Mouse (Mus musculus): ENCODE data around the gene Adam30.

Gene Adam30

GRCm38 (mm10) chr3:98185163-98185714, 24.8 kb downstream of the Adam30 start:
- DNase-seq (ENCODE audit: low spot score in 2 of 2), result no peak

DNA sequence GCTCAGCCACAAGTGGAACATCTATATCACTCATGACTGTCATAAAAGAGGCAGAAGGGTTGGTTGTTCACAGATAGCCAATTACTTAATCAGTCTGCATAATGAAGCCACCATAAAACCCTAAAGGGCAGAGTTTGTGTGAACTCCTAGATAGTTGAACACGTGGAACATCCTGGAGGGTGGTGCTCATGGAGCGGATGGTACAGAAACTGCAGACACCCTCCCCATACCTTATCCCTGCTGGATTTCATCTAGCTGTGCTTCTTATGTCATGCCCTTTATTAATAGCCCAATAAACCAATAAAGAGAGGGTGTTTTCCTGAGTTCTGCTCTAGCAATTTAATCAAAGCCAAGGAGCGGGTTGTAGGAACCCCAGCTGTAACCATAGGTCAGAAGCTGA, 27.3 kb downstream of the Adam30 start:
- no peak for DNase-seq (ENCODE audit: low spot score in 2 of 2)

- no peak for DNase-seq (ENCODE audit: low spot score in 2 of 2)
These were observed 37.5 kb downstream of the Adam30 start for GRCm38 (mm10) chr3:98197711-98198532.

DNA sequence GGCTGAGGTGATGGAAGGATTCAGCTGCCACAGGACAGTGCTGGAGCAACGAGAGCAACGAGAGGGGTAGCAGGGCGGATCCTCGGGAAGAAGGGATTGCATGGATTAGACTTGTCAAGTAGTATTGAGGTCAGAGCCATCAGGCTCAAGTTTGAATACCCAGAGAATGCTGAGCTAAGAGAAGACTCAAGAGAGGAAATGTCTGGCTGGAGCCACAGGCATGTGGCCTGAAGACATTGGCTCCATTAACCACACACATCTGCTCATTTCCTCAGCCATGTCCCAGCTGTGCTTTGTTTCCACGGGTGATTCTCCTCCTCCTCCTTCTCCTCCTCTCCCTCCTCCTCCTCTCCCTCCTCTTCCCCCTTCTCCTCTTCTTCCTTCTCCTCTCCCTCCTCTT, 39.3 kb downstream of the Adam30 start:
- DNase-seq (ENCODE audit: low spot score in 2 of 2), result no peak

DNA sequence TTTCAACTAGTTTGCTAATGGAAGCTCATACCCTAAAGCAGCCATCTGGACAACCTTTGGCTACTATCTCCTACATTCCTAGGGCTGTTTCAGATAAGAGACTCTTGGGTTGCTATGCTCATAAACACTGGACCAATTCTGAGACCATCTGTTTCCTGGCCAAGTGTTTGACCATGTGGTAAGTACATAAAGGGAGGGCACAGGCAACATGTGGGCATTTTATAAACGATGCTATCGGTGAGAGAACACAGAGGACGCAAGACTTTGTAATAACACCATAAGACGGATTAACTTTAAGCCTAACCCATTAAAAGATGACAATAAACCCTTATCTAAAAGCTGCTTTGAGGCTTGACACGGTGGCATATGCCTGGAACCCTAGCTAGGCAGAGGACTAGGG, 42.9 kb downstream of the Adam30 start:
- DNase-seq (ENCODE audit: low spot score in 2 of 2), result no peak

DNA sequence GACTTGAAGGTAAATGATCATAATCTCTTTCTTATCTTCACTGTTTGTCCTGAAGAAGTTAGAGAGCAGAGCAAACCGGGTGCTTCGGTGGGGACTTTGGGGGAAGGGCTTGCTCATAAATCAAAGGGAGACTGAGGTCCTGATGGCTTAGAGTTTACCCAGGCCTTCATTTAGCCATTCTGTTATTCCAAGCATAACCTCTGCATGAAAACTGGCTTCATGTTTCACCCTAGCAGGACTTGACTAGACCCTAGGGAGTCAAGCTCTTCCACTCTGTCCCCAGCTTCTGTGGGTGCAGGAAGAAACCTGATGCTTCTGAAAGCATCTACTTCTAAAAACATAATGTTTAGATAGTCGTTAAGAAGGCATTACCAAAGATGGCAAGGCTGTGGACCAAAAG, 46.5 kb downstream of the Adam30 start:
- no peak for DNase-seq (ENCODE audit: low spot score in 2 of 2)

DNA sequence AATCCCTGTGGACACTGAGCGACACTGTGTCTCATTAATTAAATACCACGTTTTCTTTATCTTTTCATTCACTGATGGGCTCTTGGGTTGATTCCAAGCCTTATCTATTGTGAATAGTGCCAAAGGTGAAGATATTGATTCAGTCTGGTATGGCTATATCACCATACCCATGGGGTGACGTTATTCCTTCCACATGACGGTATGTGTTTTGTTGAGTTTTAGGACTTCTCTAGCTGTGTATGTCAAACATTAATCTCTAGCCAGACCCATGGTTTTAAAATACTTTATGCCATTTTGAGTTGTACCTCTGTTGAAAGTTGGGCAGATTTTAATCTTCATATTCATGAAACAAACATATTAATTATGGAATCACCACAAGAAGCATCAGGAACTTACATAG, 48.7 kb downstream of the Adam30 start:
- no peak for DNase-seq (ENCODE audit: low spot score in 2 of 2)

- no peak for DNase-seq (ENCODE audit: low spot score in 2 of 2)
These were observed 50.4 kb downstream of the Adam30 start for GRCm38 (mm10) chr3:98210860-98211259.

DNA sequence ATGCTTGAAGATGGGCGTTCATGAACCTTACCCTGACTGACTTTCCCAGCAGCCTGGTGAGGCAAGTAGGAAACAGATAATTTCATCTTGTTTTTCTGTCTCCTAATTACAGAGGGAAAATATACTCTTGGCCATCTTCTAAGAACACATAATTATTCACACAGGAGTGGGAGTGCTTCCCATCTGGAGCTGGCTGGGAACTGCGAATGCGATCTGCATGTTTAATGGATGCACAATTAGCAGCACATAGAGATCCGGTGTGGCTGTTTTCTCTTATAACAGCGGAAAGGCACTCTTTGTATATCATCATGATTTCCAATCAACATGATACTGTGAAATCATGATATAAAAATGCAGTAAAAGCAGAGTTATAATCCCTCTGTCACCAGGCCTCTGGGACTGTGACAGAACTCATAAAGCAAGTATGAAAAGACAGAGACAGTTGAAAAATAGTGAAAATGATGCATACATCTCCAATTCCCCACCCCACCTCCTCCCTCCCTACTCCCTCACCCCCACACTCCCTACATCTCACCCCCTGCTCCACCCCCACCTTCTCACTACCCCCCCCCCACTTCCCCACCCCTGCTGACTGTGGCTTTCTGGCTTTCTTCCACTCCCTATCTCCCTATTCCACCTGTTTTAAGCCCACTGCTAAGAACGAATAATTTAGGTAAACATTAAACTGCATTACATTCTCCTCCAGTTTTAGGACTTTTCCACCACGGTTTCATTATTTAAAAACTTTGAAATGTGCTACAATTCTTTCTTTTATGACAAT, 51.1 kb downstream of the Adam30 start:
- DNase-seq (ENCODE audit: low spot score in 2 of 2), result peak; percentile 59 to 82
